Mouse (Mus musculus): Measurements from ENCODE around the gene Tec. TPM values are rescaled to one million over a fixed set of nuclear protein-coding genes. Genes with fewer than 3 reads are reported as not detected.

The Tec gene
- polyA plus RNA-seq, 1 experiment = 3.9 TPM

DNA sequence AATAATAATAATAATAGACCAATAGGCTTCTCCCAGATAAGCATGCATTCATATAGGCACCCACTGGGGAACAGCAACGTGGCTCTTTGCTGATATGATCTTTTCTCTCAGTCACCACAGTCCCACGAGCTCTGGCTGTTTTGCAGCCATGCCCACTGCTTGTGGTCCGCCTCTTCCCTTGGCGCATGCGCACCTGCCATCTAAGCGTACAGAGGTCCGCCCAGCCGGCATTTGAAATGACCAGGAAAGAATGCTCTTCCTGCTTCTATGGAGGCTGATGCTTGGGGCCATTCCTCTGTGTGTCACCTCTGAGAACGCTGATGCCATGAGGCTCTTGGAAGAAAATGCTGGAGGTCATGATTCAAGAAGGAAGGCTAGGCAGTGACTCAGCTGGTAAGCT is 5.1 kb downstream of the Tec start:
- no peak for DNase-seq (ENCODE audit: low read depth)
- TF ChIP-seq CTCF (IDR thresholded peaks at IDR 0.05; ENCODE audit: borderline replicate concordance, extremely low read depth, insufficient read depth, insufficient read length) = no peak
- TF ChIP-seq POLR2A (IDR thresholded peaks at IDR 0.05; ENCODE audit: borderline replicate concordance, extremely low read depth, insufficient read depth, insufficient read length, poor library complexity, severe bottlenecking) = no peak

DNA sequence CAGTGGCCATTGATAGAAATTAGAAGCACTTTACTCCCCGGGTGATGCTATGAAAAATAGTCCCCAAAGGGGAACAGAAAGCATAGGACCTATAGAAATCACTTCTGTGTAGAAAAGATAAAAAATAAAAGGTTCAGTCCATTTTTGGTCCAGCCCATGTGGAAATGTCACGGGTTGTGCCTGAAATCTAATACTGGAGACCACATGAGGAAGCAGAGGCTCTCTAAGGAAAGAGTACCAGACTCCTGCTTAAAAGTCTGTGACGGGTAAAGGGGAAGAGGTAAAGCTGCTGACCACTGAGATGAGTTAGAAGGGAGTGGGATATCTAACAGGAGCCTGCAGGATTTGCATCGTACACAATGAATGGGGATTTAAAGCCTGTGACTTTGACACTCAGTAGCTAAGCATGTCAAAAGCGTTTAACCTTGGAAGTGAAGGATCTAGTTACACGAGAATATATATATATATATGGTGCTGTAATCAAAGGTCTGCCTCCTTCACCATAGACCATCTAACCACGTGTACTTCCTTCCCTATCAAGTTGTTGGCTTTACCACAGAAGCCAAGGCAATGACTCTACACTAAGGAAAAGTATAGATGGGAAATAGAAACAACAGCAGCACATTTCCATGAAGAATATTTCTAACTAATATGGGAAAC is 6.4 kb downstream of the Tec start:
- no peak for TF ChIP-seq CTCF (IDR thresholded peaks at IDR 0.05; ENCODE audit: borderline replicate concordance, extremely low read depth, insufficient read depth, insufficient read length)
- no peak for TF ChIP-seq POLR2A (IDR thresholded peaks at IDR 0.05; ENCODE audit: borderline replicate concordance, extremely low read depth, insufficient read depth, insufficient read length, poor library complexity, severe bottlenecking)
- no peak for DNase-seq (ENCODE audit: low read depth)

DNA sequence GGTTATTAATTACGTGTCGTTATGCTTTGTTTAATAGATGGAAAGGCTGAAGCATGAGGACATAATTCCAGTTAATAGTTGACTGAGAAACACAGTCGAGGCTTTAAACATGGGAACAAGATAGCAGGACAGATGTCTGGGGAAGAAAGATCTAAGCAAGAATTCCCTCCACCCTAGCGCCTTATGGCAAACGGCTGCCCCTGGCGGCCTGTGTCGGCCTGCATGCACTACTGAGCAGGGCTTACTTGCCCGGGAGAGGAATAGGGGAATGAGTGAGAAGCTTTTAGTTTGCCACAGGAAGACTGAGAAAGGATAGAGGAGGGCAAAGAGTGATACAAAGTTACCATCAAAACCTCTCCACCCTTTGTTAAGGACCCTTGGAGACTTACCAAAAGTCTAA is 7.4 kb downstream of the Tec start:
- no peak for DNase-seq (ENCODE audit: low read depth)
- no peak for TF ChIP-seq POLR2A (IDR thresholded peaks at IDR 0.05; ENCODE audit: borderline replicate concordance, extremely low read depth, insufficient read depth, insufficient read length, poor library complexity, severe bottlenecking)
- TF ChIP-seq CTCF (IDR thresholded peaks at IDR 0.05; ENCODE audit: borderline replicate concordance, extremely low read depth, insufficient read depth, insufficient read length) = no peak

DNA sequence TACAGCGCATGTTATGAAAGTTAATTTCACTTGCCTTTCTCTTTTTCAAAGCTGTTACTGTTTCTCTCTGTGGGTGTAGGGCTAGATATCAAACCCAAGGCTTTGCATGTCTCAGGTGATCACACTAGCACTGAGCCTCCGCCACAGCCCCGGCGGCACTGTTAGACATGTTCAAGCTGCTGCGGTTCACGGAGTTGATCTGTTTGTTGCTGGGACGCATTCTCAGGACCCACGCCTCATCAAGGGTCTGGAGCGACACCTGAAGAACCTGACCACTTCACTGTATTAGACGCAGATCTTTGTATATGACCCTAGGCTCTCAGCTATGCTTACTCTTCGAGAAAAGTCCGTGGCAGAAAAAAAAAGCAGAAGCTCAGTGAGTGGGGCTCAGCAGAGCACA is 10.0 kb downstream of the Tec start:
- TF ChIP-seq POLR2A (IDR thresholded peaks at IDR 0.05; ENCODE audit: borderline replicate concordance, extremely low read depth, insufficient read depth, insufficient read length, poor library complexity, severe bottlenecking) (no peak), CTCF (IDR thresholded peaks at IDR 0.05; ENCODE audit: borderline replicate concordance, extremely low read depth, insufficient read depth, insufficient read length) (no peak)
- no peak for DNase-seq (ENCODE audit: low read depth)

DNA sequence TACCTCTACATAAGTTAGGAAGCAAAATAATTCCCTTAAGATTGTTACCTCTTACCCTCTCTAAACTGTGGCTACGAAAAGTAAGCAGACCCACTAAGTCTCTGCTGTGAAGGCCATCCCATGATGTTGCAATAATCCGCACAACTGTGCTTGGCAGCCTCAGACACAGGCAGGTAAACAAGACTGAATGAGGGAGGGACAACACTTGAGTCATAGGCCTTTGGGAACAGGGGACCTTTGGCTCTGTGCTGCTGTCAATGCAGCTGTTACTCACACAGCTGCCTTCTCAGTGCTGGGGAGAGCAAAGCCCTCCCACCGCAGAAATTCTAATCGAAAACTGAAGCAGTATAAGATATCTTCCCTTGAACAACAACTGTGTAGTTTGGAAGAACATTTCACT is 10.5 kb downstream of the Tec start:
- no peak for TF ChIP-seq CTCF (IDR thresholded peaks at IDR 0.05; ENCODE audit: borderline replicate concordance, extremely low read depth, insufficient read depth, insufficient read length)
- no peak for TF ChIP-seq POLR2A (IDR thresholded peaks at IDR 0.05; ENCODE audit: borderline replicate concordance, extremely low read depth, insufficient read depth, insufficient read length, poor library complexity, severe bottlenecking)
- DNase-seq (ENCODE audit: low read depth) = no peak

DNA sequence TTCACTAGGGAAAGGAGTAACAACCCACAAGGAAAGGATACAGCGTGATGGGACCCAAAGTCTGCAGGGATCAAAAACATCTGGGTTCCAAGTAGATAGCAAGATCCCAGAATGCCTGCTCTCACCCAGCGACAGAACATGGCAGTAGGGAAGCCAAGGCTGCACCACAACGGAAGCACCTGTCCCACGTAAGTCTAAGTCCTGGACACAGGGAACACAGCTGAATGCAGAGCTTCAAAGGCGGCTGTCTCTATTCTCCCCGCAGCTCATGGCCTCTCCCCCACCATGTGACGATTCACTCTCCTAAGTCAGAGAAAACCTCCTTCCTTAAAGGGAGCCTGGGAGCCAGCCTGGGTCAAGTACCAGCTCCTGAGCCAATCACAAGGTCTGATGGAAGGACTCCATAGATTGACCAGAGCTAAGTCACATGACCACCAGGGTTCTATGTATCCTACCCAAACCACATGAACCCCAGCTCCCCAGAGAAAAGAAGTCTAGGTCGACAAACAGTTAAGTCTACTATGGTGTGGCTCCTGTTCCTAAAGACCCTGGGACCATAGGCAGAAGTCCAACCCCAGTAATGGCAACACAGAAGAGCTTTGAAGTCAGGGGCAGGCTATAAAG is 11.9 kb downstream of the Tec start:
- DNase-seq (ENCODE audit: low read depth) = no peak
- TF ChIP-seq POLR2A (IDR thresholded peaks at IDR 0.05; ENCODE audit: borderline replicate concordance, extremely low read depth, insufficient read depth, insufficient read length, poor library complexity, severe bottlenecking) (no peak), CTCF (IDR thresholded peaks at IDR 0.05; ENCODE audit: borderline replicate concordance, extremely low read depth, insufficient read depth, insufficient read length) (no peak)

DNA sequence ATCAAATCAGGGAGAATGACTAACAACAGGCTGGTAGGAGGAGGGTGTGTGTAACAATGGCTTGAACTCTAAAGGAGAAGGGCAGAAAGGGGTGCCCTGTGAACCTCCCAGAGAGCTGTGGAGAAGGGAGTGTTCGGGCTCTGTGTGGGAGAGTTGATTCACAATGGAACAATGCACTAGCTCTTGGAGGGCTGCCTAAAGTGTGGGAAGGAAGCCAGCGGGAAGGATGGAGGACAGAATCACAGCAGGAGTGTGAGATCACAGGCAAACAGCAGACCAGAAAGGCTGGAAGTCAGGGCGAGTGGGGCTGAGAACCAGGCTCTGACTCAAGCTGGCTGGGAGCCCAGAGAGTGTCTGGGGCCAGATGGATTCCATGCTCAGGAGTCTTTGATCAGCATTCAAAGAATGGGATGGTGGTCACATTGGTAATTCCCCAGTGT is 12.6 kb downstream of the Tec start:
- TF ChIP-seq POLR2A (IDR thresholded peaks at IDR 0.05; ENCODE audit: borderline replicate concordance, extremely low read depth, insufficient read depth, insufficient read length, poor library complexity, severe bottlenecking) = no peak
- no peak for TF ChIP-seq CTCF (IDR thresholded peaks at IDR 0.05; ENCODE audit: borderline replicate concordance, extremely low read depth, insufficient read depth, insufficient read length)
- DNase-seq (ENCODE audit: low read depth) = peak; percentile 91

DNA sequence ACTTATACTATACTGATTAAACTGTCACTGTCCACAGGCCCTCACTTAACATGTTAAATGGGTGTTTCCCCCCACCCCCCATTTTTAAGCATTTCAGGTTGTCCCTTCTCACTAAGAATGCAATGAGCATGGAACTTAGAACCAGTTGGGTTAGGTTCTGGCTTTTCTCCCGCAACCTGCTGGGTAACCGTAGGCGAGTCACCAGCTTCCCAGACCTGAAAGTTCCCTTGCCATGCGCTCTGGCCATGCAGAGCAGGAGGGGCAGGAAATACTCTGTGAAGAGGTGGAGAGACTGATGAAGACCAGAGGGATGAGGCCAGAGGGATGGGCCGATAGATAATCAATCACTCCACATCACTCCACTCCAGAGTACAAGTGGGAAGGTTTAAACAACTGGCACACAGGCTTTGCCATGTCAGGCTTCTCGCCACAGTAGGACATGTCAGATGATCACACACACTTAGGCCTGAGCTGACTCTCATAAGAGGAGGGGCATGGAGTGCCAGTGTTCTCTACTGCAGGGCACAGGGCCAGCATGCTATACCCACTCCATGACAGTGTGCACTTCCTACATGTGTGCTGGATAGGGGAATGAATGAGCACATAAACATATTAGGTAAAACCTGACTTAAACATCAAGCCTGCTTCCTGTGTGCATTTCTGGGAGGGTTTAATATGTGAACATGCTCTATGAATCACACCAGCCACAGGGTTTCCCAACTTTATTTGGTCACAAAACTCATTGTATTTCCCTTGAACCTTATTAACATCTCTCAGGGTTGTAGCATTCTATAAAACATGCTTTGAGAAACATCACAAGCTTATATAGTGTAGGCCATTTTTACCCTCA is 13.9 kb downstream of the Tec start:
- TF ChIP-seq POLR2A (IDR thresholded peaks at IDR 0.05; ENCODE audit: borderline replicate concordance, extremely low read depth, insufficient read depth, insufficient read length, poor library complexity, severe bottlenecking) = no peak
- no peak for TF ChIP-seq CTCF (IDR thresholded peaks at IDR 0.05; ENCODE audit: borderline replicate concordance, extremely low read depth, insufficient read depth, insufficient read length)
- no peak for DNase-seq (ENCODE audit: low read depth)

DNA sequence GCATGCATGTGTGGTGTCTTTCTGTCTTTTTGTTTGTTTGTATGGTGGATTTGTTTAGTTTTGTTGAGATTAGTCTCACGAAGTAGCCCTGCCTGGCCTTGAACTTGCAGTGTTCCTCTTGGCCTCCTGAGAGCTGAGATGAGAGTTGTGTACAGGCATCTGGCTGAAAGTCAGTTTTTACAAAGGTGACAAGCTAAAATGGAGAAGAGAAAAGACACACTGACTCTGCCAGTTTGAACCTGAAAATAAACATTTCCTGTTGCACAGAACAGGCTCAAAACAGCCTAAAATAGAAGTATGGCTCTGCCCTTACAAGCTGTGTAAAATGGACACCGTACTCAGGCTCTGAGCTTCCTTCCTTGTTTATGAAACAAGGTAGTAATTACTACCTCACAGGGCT is 14.9 kb downstream of the Tec start:
- no peak for DNase-seq (ENCODE audit: low read depth)
- no peak for TF ChIP-seq CTCF (IDR thresholded peaks at IDR 0.05; ENCODE audit: borderline replicate concordance, extremely low read depth, insufficient read depth, insufficient read length)
- TF ChIP-seq POLR2A (IDR thresholded peaks at IDR 0.05; ENCODE audit: borderline replicate concordance, extremely low read depth, insufficient read depth, insufficient read length, poor library complexity, severe bottlenecking) = no peak

DNA sequence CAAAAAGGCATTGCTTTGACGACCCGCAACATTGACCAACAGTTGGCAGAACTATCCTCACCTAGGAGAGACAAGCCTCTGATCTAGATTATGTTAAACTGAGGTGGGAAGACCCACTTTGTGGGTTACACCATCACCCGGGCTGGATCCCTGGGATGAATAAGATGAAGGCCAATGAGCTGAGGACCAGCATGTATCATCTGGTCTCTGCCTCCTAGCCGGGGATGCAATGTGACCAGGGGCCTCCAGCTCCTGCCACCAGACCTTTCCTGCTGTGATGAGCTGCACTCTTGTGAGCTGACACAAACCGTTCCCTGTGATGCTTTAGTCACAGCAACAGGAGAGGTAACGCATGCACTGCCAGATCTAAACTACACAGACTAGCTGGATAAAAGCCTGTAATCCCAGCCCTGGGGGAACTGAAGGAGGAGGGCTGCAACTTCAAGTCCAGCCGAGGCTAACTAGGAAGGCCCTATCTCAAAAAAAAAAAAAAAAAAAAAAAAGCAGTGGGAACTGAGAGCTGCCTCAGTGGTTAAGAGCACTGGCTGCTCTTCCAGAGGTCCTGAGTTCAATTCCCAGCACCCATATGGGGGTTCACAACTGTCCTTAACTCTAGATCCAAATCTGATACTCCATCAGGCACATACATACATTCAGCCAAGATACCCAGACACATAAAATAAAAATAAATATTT is 15.8 kb downstream of the Tec start:
- DNase-seq (ENCODE audit: low read depth) = no peak
- TF ChIP-seq POLR2A (IDR thresholded peaks at IDR 0.05; ENCODE audit: borderline replicate concordance, extremely low read depth, insufficient read depth, insufficient read length, poor library complexity, severe bottlenecking) = no peak
- no peak for TF ChIP-seq CTCF (IDR thresholded peaks at IDR 0.05; ENCODE audit: borderline replicate concordance, extremely low read depth, insufficient read depth, insufficient read length)

DNA sequence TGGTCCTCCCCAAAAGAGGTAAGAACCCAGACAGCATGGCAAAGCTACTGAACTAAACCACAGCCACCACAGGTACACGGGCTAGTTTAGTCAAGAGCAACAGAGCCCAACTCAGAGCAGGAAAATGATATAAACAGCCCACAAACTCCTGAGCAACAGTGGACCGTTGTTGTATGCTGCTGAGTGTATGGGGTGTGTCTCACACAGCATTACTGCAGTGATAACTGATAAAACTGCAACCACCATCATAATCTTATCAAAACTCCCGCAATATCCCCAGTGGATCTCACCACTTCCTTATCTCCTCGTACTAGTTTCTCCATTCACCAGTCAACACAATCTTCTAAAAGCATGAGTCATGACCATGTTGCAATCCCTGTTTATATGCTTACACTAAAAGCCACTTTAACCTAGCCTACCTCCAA is 16.6 kb downstream of the Tec start:
- TF ChIP-seq CTCF (IDR thresholded peaks at IDR 0.05; ENCODE audit: borderline replicate concordance, extremely low read depth, insufficient read depth, insufficient read length) = no peak
- TF ChIP-seq POLR2A (IDR thresholded peaks at IDR 0.05; ENCODE audit: borderline replicate concordance, extremely low read depth, insufficient read depth, insufficient read length, poor library complexity, severe bottlenecking) = no peak
- no peak for DNase-seq (ENCODE audit: low read depth)
